Mouse (Mus musculus) megakaryocyte, embryonic 14.5 days (primary cell): ENCODE data around the gene Mycn.

Experiments used
- FLI1 ChIP-seq: IDR thresholded peaks from 2 replicates; pipeline ENCODE4 v1.6.1; 2012; ENCODE audit warnings: low read length, inconsistent platforms, mixed read lengths
- GATA1 ChIP-seq: IDR thresholded peaks from 3 replicates; pipeline ENCODE4 v1.6.1; 2012; ENCODE audit warnings: mixed read lengths, low read length, inconsistent platforms, borderline replicate concordance

- TF ChIP-seq GATA1 (no peak), FLI1 (no peak)
These were observed 597 bp downstream of the Mycn start for GRCm38 (mm10) chr12:12941129-12941504.
